Mouse (Mus musculus) left cerebral cortex, adult 18-20 months (tissue): ENCODE measurements around the gene Foxn4. TPM values are rescaled to one million over a fixed set of nuclear protein-coding genes. Genes with fewer than 3 reads are reported as not detected.

Experiments
- total RNA-seq, 2 experiments: library from RNA; stranded (reverse); gene quantifications; 2 replicates each; pipeline ENCODE4 v1.2.3; 2021

Gene Foxn4
- total RNA-seq, 2 experiments from 2014 or later = not detected

Other genes with a start within 250 kb of the Foxn4 start
- gene Usp30, start 208.3 kb downstream of the Foxn4 start, total RNA-seq = 10 to 100 TPM; 34.9 to 36.9 TPM
- 100 to 1,000 TPM; 187 to 192 TPM for gene Svop, start 182.2 kb downstream of the Foxn4 start, total RNA-seq
- gene Alkbh2, start 145.6 kb downstream of the Foxn4 start, total RNA-seq = 1 to 10 TPM; 5.6 to 5.7 TPM
- gene Ung, start 143.4 kb downstream of the Foxn4 start, total RNA-seq = 1 to 10 TPM; 1.6 to 3.4 TPM
- 1 to 10 TPM; 2.8 to 6.2 TPM for gene Acacb, start 127.3 kb downstream of the Foxn4 start, total RNA-seq
- 1 to 10 TPM; 2.5 to 3.3 TPM for gene Myo1h, start 15.4 kb upstream of the Foxn4 start, total RNA-seq
- 10 to 100 TPM; 64.6 to 68.6 TPM for gene Kctd10, start 106.7 kb upstream of the Foxn4 start, total RNA-seq
- 10 to 100 TPM; 86.2 to 93.3 TPM for gene Ube3b, start 106.8 kb upstream of the Foxn4 start, total RNA-seq
- gene Mmab, start 170.3 kb upstream of the Foxn4 start, total RNA-seq = 10 to 100 TPM; 20.2 to 20.5 TPM
- 10 to 100 TPM; 26.9 to 30.9 TPM for gene Mvk, start 170.5 kb upstream of the Foxn4 start, total RNA-seq